Mouse (Mus musculus): ENCODE results near the gene Nphp1. TPM values are rescaled to one million over a fixed set of nuclear protein-coding genes. Genes with fewer than 3 reads are reported as not detected.

Gene Nphp1
- total and polyA plus RNA-seq, 3 experiments = 19.1 to 63.6 (median 37.1) TPM

DNA sequence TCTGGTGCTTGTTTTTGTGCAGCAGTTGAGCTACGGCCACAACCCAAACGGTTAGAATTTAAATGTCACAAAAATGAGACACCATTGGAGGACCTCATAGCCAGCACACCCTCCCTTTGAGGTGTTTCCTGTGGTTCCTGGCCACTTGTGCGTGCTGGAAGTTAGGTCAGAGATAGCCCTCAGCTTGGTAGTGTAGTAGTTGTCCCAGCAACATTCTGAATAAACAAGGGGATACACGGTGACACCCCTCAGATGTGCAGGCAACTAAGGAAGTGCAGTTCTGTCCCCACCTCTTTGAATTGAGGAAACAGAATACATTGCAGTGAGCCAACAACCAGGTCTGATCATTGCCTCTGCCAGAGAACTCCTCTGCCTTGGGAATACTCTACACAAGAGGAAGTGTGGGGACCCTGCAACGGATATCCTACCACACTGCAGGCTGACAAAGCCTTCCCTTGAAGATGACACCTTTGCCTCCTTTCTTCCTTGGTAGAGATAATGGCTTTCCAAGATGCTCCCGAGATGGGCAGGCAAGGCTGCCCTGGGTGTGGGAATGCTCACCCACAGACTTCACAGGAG lies 52.0 kb downstream of the Nphp1 start:
- Histone ChIP-seq H3K4me1 (ENCODE audit: control insufficient read depth in 1 of 2, insufficient read depth in 2 of 2, low read length in 2 of 2) (no peaks in the 10 kb centered on the region), H3K9ac (ENCODE audit: control insufficient read depth, low read depth, low read length, poor library complexity, severe bottlenecking) (no peak overlapping the region), H3K4me3 (ENCODE audit: control insufficient read depth in 1 of 2, insufficient read depth in 1 of 2, low read depth in 2 of 2, low read length in 2 of 2) (no peak overlapping the region), H3K27ac (ENCODE audit: control insufficient read depth, low read depth, low read length) (no peak overlapping the region), H3K9me3 (replicated peaks; ENCODE audit: insufficient read depth, low read length) (no peaks in the 10 kb centered on the region), H3K79me2 (ENCODE audit: control insufficient read depth, insufficient read depth, low read length, poor library complexity) (no peaks in the 10 kb centered on the region), H3K36me3 (ENCODE audit: control insufficient read depth in 1 of 2, insufficient read depth in 2 of 2, low read length in 2 of 2) (no peaks in the 10 kb centered on the region), H3K27me3 (ENCODE audit: control insufficient read depth in 1 of 2, insufficient read depth in 2 of 2, low read length in 2 of 2) (no peaks in the 10 kb centered on the region)
- TF ChIP-seq MAFK (IDR thresholded peaks at IDR 0.05; ENCODE audit: borderline replicate concordance, low read depth, low read length) (no peak), POLR2AphosphoS5 (IDR thresholded peaks at IDR 0.05; ENCODE audit: borderline replicate concordance, low read depth, low read length) (no peak), BHLHE40 (IDR thresholded peaks at IDR 0.05; ENCODE audit: borderline replicate concordance, low read depth, low read length) (no peak), NELFE (IDR thresholded peaks at IDR 0.05; ENCODE audit: low read depth, low read length) (no peak), ZNF384 (IDR thresholded peaks at IDR 0.05; ENCODE audit: low read depth, low read length) (no peak), ELF1 (IDR thresholded peaks at IDR 0.05; ENCODE audit: low read depth, low read length) (no peak), EP300 (IDR thresholded peaks at IDR 0.05; ENCODE audit: low read depth in 1 of 2, low read length in 2 of 2) (no peak), MYB (IDR thresholded peaks at IDR 0.05; ENCODE audit: low read depth, low read length) (no peak), ETS1 (IDR thresholded peaks at IDR 0.05; ENCODE audit: low read depth, low read length) (no peak), CHD2 (IDR thresholded peaks at IDR 0.05; ENCODE audit: low read length) (no peak), SMC3 (IDR thresholded peaks at IDR 0.05; ENCODE audit: low read depth, low read length) (no peak), POLR2A (IDR thresholded peaks at IDR 0.05; ENCODE audit: control insufficient read depth in 1 of 2, insufficient read depth in 1 of 2, low read depth in 1 of 2, low read length in 2 of 2, poor library complexity in 1 of 2) (no peak)
- DNase-seq (ENCODE audit: low read depth, low spot score) = no peak

GRCm38 (mm10) chr2:127735512-127736145 lies 53.1 kb downstream of the Nphp1 start:
- Histone ChIP-seq H3K9ac (ENCODE audit: control insufficient read depth, low read depth, low read length, poor library complexity, severe bottlenecking) (no peak overlapping the region), H3K79me2 (ENCODE audit: control insufficient read depth, insufficient read depth, low read length, poor library complexity) (no peaks in the 10 kb centered on the region), H3K9me3 (replicated peaks; ENCODE audit: insufficient read depth, low read length) (no peaks in the 10 kb centered on the region), H3K27me3 (ENCODE audit: control insufficient read depth in 1 of 2, insufficient read depth in 2 of 2, low read length in 2 of 2) (no peaks in the 10 kb centered on the region), H3K27ac (ENCODE audit: control insufficient read depth, low read depth, low read length) (no peak overlapping the region), H3K36me3 (ENCODE audit: control insufficient read depth in 1 of 2, insufficient read depth in 2 of 2, low read length in 2 of 2) (no peaks in the 10 kb centered on the region), H3K4me1 (ENCODE audit: control insufficient read depth in 1 of 2, insufficient read depth in 2 of 2, low read length in 2 of 2) (no peaks in the 10 kb centered on the region), H3K4me3 (ENCODE audit: control insufficient read depth in 1 of 2, insufficient read depth in 1 of 2, low read depth in 2 of 2, low read length in 2 of 2) (no peak overlapping the region)
- TF ChIP-seq ZNF384 (IDR thresholded peaks at IDR 0.05; ENCODE audit: low read depth, low read length) (no peak), CHD1 (IDR thresholded peaks at IDR 0.05; ENCODE audit: low read depth, low read length) (no peak), TBP (IDR thresholded peaks at IDR 0.05; ENCODE audit: low read depth, low read length) (no peak), TAL1 (IDR thresholded peaks at IDR 0.05; ENCODE audit: low read length) (no peak), GATA1 (IDR thresholded peaks at IDR 0.05; ENCODE audit: low read depth, low read length) (no peak)
- DNase-seq (ENCODE audit: low read depth, low spot score) = no peak

All from MEL (cell line).